Mouse (Mus musculus) mouse trophoblast stem cell (cell line): ENCODE results near the gene Xlr4c.
"Not testable (repeated sequence)": the region's sequence is repeated elsewhere in the genome, so short reads cannot be mapped to it uniquely, and the experiment has no call there.

ENCODE experiments used
- in situ Hi-C, 2 experiments: fragments of 300-500 bp; cut with MseI, MboI; formaldehyde crosslinking; loops; 2 replicates in 1 of 2; 3 replicates in 1 of 2; pipeline ENCODE4 v1.15.1; 2025

Xlr4c gene

GRCm38 (mm10) chrX:73242821-73243325 is at the start of gene Xlr4c:
Gene Xlr4c (minus strand): TSS chrX:73243130.
- in situ Hi-C loops, result loop anchor here (25.0 kb wide), 1 partner anchor 181 kb away; the partner anchor contains the start of gene Pnma3 (in 2 of the 2)

- in situ Hi-C loops, result not testable (repeated sequence)
Measured at GRCm38 (mm10) chrX:73265270-73265669, 22.3 kb upstream of the Xlr4c start, which contains the start of gene Xlr3c. Gene Xlr3c (minus strand): TSS chrX:73265390.

DNA sequence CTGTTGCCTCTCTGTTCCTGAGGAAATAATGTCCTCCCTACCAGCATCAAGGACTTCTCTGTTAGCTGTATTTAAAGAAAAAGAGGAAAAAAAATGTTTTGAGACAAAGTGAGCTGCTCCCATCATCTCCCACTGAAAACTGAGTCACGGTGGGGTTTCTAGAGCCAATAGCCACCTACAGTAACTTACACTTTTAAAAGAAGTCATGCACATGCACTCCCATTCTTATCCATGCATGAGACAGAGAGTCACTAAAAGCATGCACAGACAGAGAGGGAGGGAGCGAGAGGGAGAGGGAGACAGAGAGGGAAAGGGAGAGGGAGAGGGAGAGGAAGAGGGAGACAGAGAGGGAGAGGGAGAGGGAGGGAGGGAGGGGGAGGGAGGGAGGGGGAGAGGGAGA is 19.5 kb upstream of the Xlr4c start:
- in situ Hi-C loops, result not testable (repeated sequence)

DNA sequence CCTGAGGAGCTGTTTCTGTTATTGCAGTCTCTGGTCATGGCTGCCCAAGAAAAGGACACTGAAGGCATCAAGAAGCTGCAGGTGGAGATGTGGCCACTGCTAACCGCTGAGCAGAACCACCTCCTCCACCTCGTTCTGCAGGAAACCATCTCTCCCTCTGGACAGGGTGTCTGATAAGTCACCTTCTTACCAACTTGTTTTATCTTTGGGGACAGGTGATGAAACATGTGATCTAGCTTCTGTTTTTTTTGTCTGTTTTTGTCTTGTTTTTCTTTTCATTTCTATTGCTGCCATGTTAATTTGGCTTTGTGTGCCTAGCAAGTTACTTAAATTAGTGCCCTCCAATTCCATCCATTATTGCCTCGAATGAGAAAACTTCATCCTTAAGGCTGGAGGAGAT is 13.6 kb downstream of the Xlr4c start:
- in situ Hi-C loops, result loop anchor here (25.0 kb wide), 1 partner anchor 167 kb away; the partner anchor contains the start of gene Pnma3 (in 2 of the 2)

- in situ Hi-C loops, result loop anchor here (25.0 kb wide), 1 partner anchor 166 kb away; the partner anchor contains the start of gene Pnma3 (in 2 of the 2)
Measured at GRCm38 (mm10) chrX:73228606-73229214, 14.2 kb downstream of the Xlr4c start.

- in situ Hi-C loops, result loop anchor here (25.0 kb wide), 1 partner anchor 166 kb away; the partner anchor contains the start of gene Pnma3 (in 2 of the 2)
Measured at GRCm38 (mm10) chrX:73227914-73228605, 14.9 kb downstream of the Xlr4c start, which contains the start of gene F8a. Gene F8a (plus strand): TSS chrX:73228291.

DNA sequence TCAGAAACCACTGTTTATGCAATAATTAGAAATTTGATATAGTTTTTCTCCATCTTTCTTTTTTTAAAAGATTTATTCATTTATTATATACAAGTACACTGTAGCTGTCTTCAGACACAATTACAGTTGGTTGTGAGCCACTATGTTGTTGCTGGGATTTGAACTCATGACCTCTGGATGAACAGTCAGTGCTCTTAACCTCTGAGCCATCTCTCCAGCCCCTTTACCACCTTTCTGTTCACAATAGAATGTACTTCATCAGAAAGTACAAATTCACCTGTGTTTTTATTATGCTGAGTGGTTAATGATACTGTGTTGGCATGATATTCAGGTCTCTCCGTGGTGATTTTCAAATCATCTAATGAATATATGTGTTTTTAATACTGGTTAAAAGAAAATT is 17.6 kb downstream of the Xlr4c start:
- in situ Hi-C loops, result loop anchor here (25.0 kb wide), 1 partner anchor 163 kb away; the partner anchor contains the start of gene Pnma3 (in 2 of the 2)

DNA sequence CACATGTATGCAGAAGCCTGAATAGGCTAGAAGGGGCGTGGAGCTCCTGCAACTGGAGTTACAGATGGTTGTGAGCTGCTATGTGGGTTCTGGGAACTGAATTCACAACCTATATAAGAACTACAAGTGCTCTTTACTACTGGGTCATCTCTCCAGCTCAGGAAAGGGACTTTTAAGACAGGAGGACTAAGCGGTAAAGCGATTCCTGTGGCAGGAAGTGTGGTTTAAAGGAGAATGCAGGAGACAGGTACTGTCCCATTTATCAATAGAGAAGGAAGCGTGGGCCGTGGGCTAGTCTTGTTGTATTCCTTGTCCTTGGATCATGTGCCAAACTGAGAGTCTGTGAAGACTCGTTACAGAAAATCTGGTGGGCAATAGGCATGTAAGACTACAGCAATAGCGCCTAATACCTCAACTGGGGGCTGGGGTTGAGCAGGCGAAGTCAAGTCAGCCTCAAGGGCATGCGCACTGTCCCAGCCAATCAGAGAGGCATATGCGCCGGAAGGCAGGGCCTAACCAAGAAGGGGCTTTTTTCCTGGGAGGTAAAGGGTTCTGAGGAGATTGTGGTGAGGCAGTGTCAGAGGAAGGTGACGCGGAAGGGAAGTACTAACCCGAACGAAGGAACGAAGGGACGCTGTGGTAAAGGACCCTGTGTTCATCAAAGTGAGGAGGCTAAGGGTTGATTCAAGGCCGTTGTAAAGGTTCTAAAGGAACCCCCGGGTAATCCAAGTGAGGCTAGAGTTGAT is 28.9 kb downstream of the Xlr4c start, which contains the start of gene Xlr4b:
Gene Xlr4b (plus strand): TSS at position 515 of the 746 bp plus-strand sequence.
- in situ Hi-C loops, result not testable (repeated sequence)

- in situ Hi-C loops, result not testable (repeated sequence)
Measured at GRCm38 (mm10) chrX:73191934-73192333, 51.0 kb downstream of the Xlr4c start, which contains the start of gene Xlr3b. Gene Xlr3b (plus strand): TSS chrX:73192207.
